ENCODE assay signal across 7 mouse cellular contexts in genomic region chr7:126377278-126378158, GRCm38 (mm10). TPM values are rescaled to one million over a fixed set of nuclear protein-coding genes. Genes with fewer than 3 reads are reported as not detected.
DNase-seq lines count a peak whose midpoint lies in the region; ATAC-seq and TF ChIP-seq lines count a peak whose summit lies in the region.

Spns1 (minus strand) TSS chr7:126377450.

- peak within 1 kb of the TSS; percentile 80 for H3K4me3 ChIP-seq in embryonic facial prominence, embryonic 10.5 days
- H3K4me3 ChIP-seq in intestine, postnatal 0 days (ENCODE audit: low read depth, low read length), result peak within 1 kb of the TSS; percentile 78
- H3K4me3 ChIP-seq in midbrain, embryonic 12.5 days, result peak within 1 kb of the TSS; percentile 78
- H3K4me3 ChIP-seq in small intestine, adult 2 months (ENCODE audit: low read depth, low read length), result peak within 1 kb of the TSS; percentile 76

- H3K4me1 ChIP-seq in embryonic facial prominence, embryonic 10.5 days, result peaks cover 17% of the 10 kb centered on the region
- peaks cover 12% of the 10 kb centered on the region; the same call in 1 of the 2 replicates for H3K4me1 ChIP-seq in intestine, postnatal 0 days (replicated peaks; ENCODE audit: control insufficient read depth, insufficient read depth, low read length)
- peaks cover 19% of the 10 kb centered on the region for H3K4me1 ChIP-seq in midbrain, embryonic 12.5 days
- peaks cover 5% of the 10 kb centered on the region; the same call in 1 of the 2 replicates for H3K4me1 ChIP-seq in small intestine, adult 2 months (ENCODE audit: control insufficient read depth, insufficient read depth, insufficient read length, low read length)

- peak within 1 kb of the TSS; percentile 90 for H3K4me2 ChIP-seq in intestine, postnatal 0 days (replicated peaks; ENCODE audit: low read depth)
- H3K4me2 ChIP-seq in midbrain, embryonic 12.5 days (replicated peaks), result peak within 1 kb of the TSS; percentile 91

- ATAC-seq in intestine, postnatal 0 days, result peak; percentile 95
- peak; percentile 95 for ATAC-seq in midbrain, embryonic 12.5 days (ENCODE audit: low FRiP score, low read depth)

- H3K36me3 ChIP-seq in embryonic facial prominence, embryonic 10.5 days (replicated peaks), result peaks cover 25% of the 10 kb centered on the region
- H3K36me3 ChIP-seq in intestine, postnatal 0 days (ENCODE audit: control insufficient read depth, insufficient read depth), result peaks cover 24% of the 10 kb centered on the region; the same call in 1 of the 2 replicates
- peaks cover 23% of the 10 kb centered on the region for H3K36me3 ChIP-seq in midbrain, embryonic 12.5 days
- peaks cover 12% of the 10 kb centered on the region; the same call in 1 of the 2 replicates for H3K36me3 ChIP-seq in small intestine, adult 2 months (ENCODE audit: control insufficient read depth, insufficient read depth, low read length)

- intact Hi-C loops in left cerebral cortex, postnatal 4 days (cut with DNase I), result loop anchor here (2.0 to 5.0 kb wide), 2 partner anchors 55 to 115 kb away; no protein-coding TSS in a partner anchor

- DNase-seq in adrenal gland, postnatal 10 days, result peak; percentile 98
- peak; percentile 96 for DNase-seq in embryonic facial prominence, embryonic 10.5 days (ENCODE audit: low spot score)
- DNase-seq in gonadal fat pad, adult 2 months (ENCODE audit: low read depth), result peak; percentile 82
- DNase-seq in left cerebral cortex, postnatal 4 days, result peak; percentile 97

- TF ChIP-seq POLR2A in small intestine, adult 2 months (IDR thresholded peaks at IDR 0.05; ENCODE audit: low read depth, low read length), result peak; percentile 73

- H3K9me3 ChIP-seq in embryonic facial prominence, embryonic 10.5 days, result no peaks in the 10 kb centered on the region
- H3K9me3 ChIP-seq in intestine, postnatal 0 days (ENCODE audit: control insufficient read depth), result no peaks in the 10 kb centered on the region
- H3K9me3 ChIP-seq in midbrain, embryonic 12.5 days, result no peaks in the 10 kb centered on the region

- peak within 1 kb of the TSS; percentile 74 for H3K9ac ChIP-seq in intestine, postnatal 0 days (ENCODE audit: low read depth, low read length)
- peak within 1 kb of the TSS; percentile 77 for H3K9ac ChIP-seq in midbrain, embryonic 12.5 days (replicated peaks)

- TF ChIP-seq CTCF in intestine, postnatal 0 days (IDR thresholded peaks at IDR 0.05; ENCODE audit: low read depth), result peak; percentile 86
- TF ChIP-seq CTCF in small intestine, adult 2 months (IDR thresholded peaks at IDR 0.05; ENCODE audit: extremely low read depth, insufficient read length, insufficient replicate concordance, low read depth, low read length), result peak; percentile 80; the same call in 1 of the 2 replicates

- H3K27ac ChIP-seq in embryonic facial prominence, embryonic 10.5 days (replicated peaks), result peak within 1 kb of the TSS; percentile 85
- H3K27ac ChIP-seq in intestine, postnatal 0 days (ENCODE audit: low read depth, low read length), result peak within 1 kb of the TSS; percentile 47
- H3K27ac ChIP-seq in midbrain, embryonic 12.5 days (replicated peaks), result peak within 1 kb of the TSS; percentile 63
- H3K27ac ChIP-seq in small intestine, adult 2 months (ENCODE audit: insufficient read depth, low read depth, low read length), result peak within 1 kb of the TSS; percentile 27

- H3K27me3 ChIP-seq in embryonic facial prominence, embryonic 10.5 days (replicated peaks; ENCODE audit: low read depth, poor library complexity, severe bottlenecking), result no peaks in the 10 kb centered on the region
- H3K27me3 ChIP-seq in intestine, postnatal 0 days (replicated peaks; ENCODE audit: control insufficient read depth, insufficient read depth, low read length), result no peaks in the 10 kb centered on the region
- H3K27me3 ChIP-seq in midbrain, embryonic 12.5 days, result no peaks in the 10 kb centered on the region
- H3K27me3 ChIP-seq in small intestine, adult 2 months (ENCODE audit: control insufficient read depth, insufficient read depth, low read length), result no peaks in the 10 kb centered on the region

- WGBS in embryonic facial prominence, embryonic 10.5 days, result under 1% methylated on average over 33 of the region's 33 CpGs
- under 1% methylated on average over 33 of the region's 33 CpGs for WGBS in intestine, postnatal 0 days
- WGBS in midbrain, embryonic 12.5 days, result under 1% methylated on average over 33 of the region's 33 CpGs
- under 1% methylated on average over 33 of the region's 33 CpGs for WGBS in small intestine, adult 2 months

RNA-seq across cellular contexts. Expression of gene Spns1, which starts in this region (rescaled TPM):
- 10 to 100 TPM; 36.6 to 43.9 TPM for total RNA-seq in adrenal gland, postnatal 10 days (2021)
- 63.6 and 66.9 TPM in 2 replicates for polyA plus RNA-seq in embryonic facial prominence, embryonic 10.5 days (2016; fragmentation: Nextera tagmentation; extraction: Ambion mirVana)
- 144 and 156 TPM in 2 replicates for polyA plus RNA-seq in gonadal fat pad, adult 2 months (2012; rRNA removed)
- 47.7 and 51.3 TPM in 2 replicates for polyA plus RNA-seq in intestine, postnatal 0 days (2015; fragmentation: Nextera tagmentation; extraction: Ambion mirVana)
- total RNA-seq in left cerebral cortex, postnatal 4 days (2021), result 10 to 100 TPM; 82.4 to 83.9 TPM
- 64.3 and 66.9 TPM in 2 replicates for polyA plus RNA-seq in midbrain, embryonic 12.5 days (2016; fragmentation: Nextera tagmentation; extraction: Ambion mirVana)
- polyA plus RNA-seq in small intestine, adult 2 months (2012; rRNA removed), result 91.7 and 149 TPM in 2 replicates

Comparison
In these comparisons a context has a peak if more than half of its experiments do, and no peak if none do; other contexts are left out.
1. Peak in every context shown above with its lines: DNase-seq, ATAC-seq, H3K4me3 ChIP-seq and H3K27ac ChIP-seq.
2. H3K27ac ChIP-seq: peak in every context shown above with its lines; median percentile 85 in embryonic facial prominence, embryonic 10.5 days; 63 in midbrain, embryonic 12.5 days; 47 in intestine, postnatal 0 days; 27 in small intestine, adult 2 months.